Mouse (Mus musculus) neural tube, embryonic 14.5 days (tissue): ENCODE measurements at regions not wholly inside any gene's neighbourhood (a gene's known extent, or its start where the extent isn't known, plus 50 kb on each side); places are given as distances from the start of the nearest gene placed in this dataset.
"Not testable (repeated sequence)": the region's sequence is repeated elsewhere in the genome, so short reads cannot be mapped to it uniquely, and the experiment has no call there.

Experiments used
- ATAC-seq: fragments of 200-750 bp; cut with Nextera tagmentation; 2 replicates; pipeline ENCODE4 v1.8.0; 2017; ENCODE audit warnings: low read depth, mild to moderate bottlenecking, moderate TSS enrichment, moderate library complexity
- H3K27ac ChIP-seq: fragments of 300-500 bp; sonication (generic); 2 replicates; pipeline ENCODE4 v1.5.1; 2014; ENCODE audit warnings: low read depth, mild to moderate bottlenecking, control low read depth, low read length, moderate library complexity, mixed read lengths
- H3K27me3 ChIP-seq: fragments of 300-500 bp; sonication (generic); 2 replicates; pipeline ENCODE4 v1.6.1; 2014; ENCODE audit warnings: low read length; ENCODE audit not compliant: control insufficient read depth, insufficient read depth
- H3K36me3 ChIP-seq: fragments of 300-500 bp; sonication (generic); 2 replicates; pipeline ENCODE4 v1.6.1; 2014; ENCODE audit warnings: low read length, mixed read lengths; ENCODE audit not compliant: control insufficient read depth, insufficient read depth
- H3K4me1 ChIP-seq: fragments of 300-500 bp; sonication (generic); 2 replicates; pipeline ENCODE4 v1.6.1; 2014; ENCODE audit warnings: low read length; ENCODE audit not compliant: control insufficient read depth, insufficient read depth
- H3K4me2 ChIP-seq: fragments of 300-500 bp; sonication (generic); 2 replicates; pipeline ENCODE4 v1.6.1; 2014; ENCODE audit warnings: mild to moderate bottlenecking, low read depth, low read length, control low read depth
- H3K4me3 ChIP-seq: fragments of 300-500 bp; sonication (generic); 2 replicates; pipeline ENCODE4 v1.5.1; 2014; ENCODE audit warnings: low read depth, low read length, control low read depth, mixed read lengths
- H3K9ac ChIP-seq: fragments of 300-500 bp; sonication (generic); replicated peaks from 2 replicates; pipeline ENCODE4 v1.6.1; 2014; ENCODE audit warnings: low read depth, mild to moderate bottlenecking, control low read depth, low read length, mixed read lengths
- H3K9me3 ChIP-seq: fragments of 300-500 bp; sonication (generic); 2 replicates; pipeline ENCODE4 v1.6.1; 2016; ENCODE audit warnings: low read length; ENCODE audit not compliant: control insufficient read depth
- WGBS: fragments of 180-500 bp; shearing (Covaris S2); extraction: QIAGEN DNeasy Blood & Tissue Kit; methylation state at CpG from one replicate; pipeline ENCODE4 v1.1.7; 2014; 5-methylcytosine and 5-hydroxymethylcytosine counted together

DNA sequence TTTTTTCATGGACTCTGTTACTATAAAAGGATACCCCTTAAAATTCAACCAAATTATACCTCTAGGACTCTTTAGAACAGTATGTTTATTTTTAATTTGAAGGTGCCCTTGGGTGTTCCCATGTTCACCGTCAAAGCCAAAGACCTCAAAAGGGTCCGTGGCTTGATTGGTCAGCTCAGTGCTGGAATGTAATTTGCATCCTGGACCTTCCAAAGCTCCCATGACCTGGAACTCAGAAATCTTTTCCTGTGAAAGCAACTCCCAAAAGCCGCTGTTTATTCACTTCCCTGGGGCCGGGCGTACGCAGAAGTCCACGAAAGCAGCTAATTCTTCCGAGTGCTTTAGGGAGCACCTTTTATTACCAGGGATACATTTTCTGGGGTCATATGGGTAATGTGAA, 105.1 kb upstream of the Ahi1 start:
- no peak overlapping the region for H3K27ac ChIP-seq
- H3K4me2 ChIP-seq, result no peak overlapping the region
- H3K27me3 ChIP-seq, result no peaks in the 10 kb centered on the region
- WGBS, result 82% methylated on average over 8 of the region's 8 CpGs
- H3K9me3 ChIP-seq, result no peaks in the 10 kb centered on the region
- no peak overlapping the region for H3K9ac ChIP-seq
- ATAC-seq, result no peak
- no peak overlapping the region for H3K4me3 ChIP-seq
- no peaks in the 10 kb centered on the region for H3K36me3 ChIP-seq
- H3K4me1 ChIP-seq, result no peaks in the 10 kb centered on the region

DNA sequence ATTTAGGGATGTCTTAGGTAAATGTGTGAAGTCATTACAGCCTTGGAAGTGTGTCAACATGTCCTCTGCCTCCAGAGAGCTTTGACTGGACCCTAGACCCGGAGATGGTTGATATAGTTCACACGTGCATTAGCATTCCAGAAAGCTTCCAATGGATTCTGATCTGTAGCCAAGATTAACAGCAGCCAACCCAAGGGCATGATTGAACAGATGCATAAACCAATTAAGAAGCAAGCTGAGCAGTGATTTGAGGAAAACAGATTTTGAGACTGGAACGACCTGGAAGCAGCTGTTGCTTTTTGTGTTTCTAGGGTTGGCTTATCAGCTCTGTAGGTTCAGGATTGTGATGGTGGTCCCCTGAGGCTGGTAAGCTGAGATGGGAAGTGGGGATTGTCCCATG, 109.1 kb upstream of the Ahi1 start:
- peak; percentile 41; the same call in 1 of the 2 replicates for ATAC-seq
- 46% methylated on average over 3 of the region's 3 CpGs for WGBS

DNA sequence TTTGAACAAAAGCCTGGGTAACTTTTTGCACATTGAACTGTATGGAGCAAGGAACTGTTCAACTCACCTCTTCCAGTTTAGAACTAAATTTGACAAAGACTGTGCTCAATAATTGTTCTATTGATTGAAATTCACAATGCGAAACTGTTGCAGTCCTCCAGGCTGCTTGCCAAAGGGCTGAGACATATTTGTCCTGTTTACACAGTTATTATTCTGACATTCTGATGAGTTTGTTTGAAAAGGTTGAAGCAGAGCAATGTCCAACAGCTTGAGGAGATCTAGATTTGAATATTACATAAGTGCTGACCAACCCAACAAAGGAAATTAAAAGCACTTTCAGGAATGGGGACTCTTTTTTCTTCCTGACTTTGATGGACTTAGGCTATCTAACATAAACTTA, 110.2 kb upstream of the Ahi1 start:
- no peaks in the 10 kb centered on the region for H3K27me3 ChIP-seq
- no peaks in the 10 kb centered on the region for H3K36me3 ChIP-seq
- no peaks in the 10 kb centered on the region for H3K4me1 ChIP-seq
- no peak for ATAC-seq
- H3K9me3 ChIP-seq, result no peaks in the 10 kb centered on the region
- WGBS, result 83% methylated on average over 1 of the region's 1 CpGs
- H3K27ac ChIP-seq, result no peak overlapping the region
- H3K4me3 ChIP-seq, result no peak overlapping the region
- H3K4me2 ChIP-seq, result no peak overlapping the region
- no peak overlapping the region for H3K9ac ChIP-seq

More for the DNA sequence above, 109.1 kb upstream of the Ahi1 start:
- H3K4me3 ChIP-seq, result no peak overlapping the region
- H3K9ac ChIP-seq, result no peak overlapping the region
- H3K4me1 ChIP-seq, result no peaks in the 10 kb centered on the region
- no peaks in the 10 kb centered on the region for H3K27me3 ChIP-seq
- no peaks in the 10 kb centered on the region for H3K9me3 ChIP-seq
- H3K36me3 ChIP-seq, result no peaks in the 10 kb centered on the region
- no peak overlapping the region for H3K4me2 ChIP-seq
- no peak overlapping the region for H3K27ac ChIP-seq

GRCm38 (mm10) chr10:20841430-20842040, 110.8 kb upstream of the Ahi1 start:
- 50% methylated on average over 3 of the region's 3 CpGs for WGBS
- Histone ChIP-seq H3K27me3 (no peaks in the 10 kb centered on the region), H3K27ac (no peak overlapping the region), H3K9me3 (no peaks in the 10 kb centered on the region), H3K4me1 (no peaks in the 10 kb centered on the region), H3K9ac (no peak overlapping the region), H3K4me2 (no peak overlapping the region), H3K4me3 (no peak overlapping the region), H3K36me3 (no peaks in the 10 kb centered on the region)
- ATAC-seq, result no peak

DNA sequence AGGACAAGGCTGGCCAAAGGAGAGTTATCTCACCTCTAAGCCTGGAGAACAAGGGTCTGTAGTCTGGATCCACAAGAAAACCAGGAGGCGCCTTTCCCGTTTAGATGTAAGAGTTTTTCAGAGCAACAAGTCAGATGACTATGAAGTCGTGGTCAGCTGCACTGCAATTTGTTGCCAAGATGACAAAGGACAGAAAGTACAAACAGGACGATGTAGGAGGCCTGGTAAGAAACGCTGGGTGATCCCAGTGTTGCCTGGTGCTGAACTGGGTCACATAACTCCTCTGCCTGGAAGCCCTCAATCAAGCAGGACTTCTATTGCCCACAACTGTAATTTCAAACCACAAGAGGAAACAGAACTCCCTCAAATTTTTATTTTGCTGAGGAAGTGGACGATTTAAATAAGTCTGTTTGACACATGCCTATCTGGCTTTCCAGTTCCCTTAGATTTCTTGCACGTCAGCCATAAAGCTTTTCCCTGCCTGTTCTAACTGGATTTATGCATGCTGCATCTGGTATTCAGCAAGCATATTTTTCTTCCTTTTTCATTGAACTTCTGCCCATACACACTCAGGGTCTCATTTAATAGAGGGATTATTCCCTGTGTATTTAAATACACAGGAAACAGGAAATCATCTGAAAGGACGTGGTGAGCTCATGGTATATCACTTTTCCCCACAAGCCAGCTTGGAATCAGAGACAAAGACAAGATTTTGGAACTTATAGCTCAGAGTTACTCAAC, 113.5 kb upstream of the Ahi1 start:
- 82% methylated on average over 8 of the region's 8 CpGs for WGBS
- Histone ChIP-seq H3K4me1 (no peaks in the 10 kb centered on the region), H3K9me3 (no peaks in the 10 kb centered on the region), H3K4me3 (no peak overlapping the region), H3K4me2 (no peak overlapping the region), H3K36me3 (no peaks in the 10 kb centered on the region), H3K9ac (no peak overlapping the region), H3K27me3 (no peaks in the 10 kb centered on the region), H3K27ac (no peak overlapping the region)
- no peak for ATAC-seq

- not testable (repeated sequence) for H3K27ac ChIP-seq
Measured at GRCm38 (mm10) chr10:20836816-20837215, 111.9 kb upstream of the Pde7b start.

DNA sequence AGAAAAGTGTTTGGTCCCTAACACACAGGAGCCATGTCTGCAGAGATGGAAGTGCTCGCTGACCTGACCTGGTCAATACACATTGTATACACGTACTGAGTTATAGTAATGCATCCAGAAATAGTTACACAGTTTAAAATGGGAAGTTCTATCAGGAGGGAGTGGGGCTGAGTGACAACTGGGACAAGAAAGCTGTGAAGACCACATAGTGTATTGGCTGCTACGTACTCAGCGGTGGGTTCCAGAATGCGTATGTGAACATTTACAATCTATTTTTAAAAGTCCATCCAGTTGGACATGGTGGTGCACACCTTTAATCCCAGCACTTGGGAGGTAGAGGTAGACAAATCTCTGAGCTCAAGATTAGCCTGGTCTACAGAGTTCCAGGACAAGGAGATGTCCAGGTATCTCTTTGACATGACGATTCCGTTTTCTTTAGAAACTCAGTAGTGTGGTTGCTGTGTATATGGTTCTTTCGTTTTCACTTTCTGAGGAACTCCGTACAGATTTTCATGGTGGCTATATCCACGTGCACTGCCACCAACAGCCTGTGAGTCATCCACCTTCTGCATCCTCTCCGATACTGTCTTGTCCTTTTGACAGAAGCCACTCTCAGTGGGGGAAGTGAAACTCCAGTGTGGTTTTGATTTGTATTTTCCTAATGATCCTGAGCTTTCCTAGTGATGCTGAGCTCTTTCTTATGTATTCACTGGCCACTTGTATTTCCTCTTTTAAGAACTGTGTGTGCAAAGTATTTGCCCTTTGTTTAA, 110.1 kb upstream of the Pde7b start:
- H3K36me3 ChIP-seq, result no peaks in the 10 kb centered on the region
- ATAC-seq, result no peak
- no peaks in the 10 kb centered on the region for H3K27me3 ChIP-seq
- no peaks in the 10 kb centered on the region for H3K4me1 ChIP-seq
- 89% methylated on average over 11 of the region's 11 CpGs for WGBS
- H3K4me3 ChIP-seq, result no peak overlapping the region
- H3K27ac ChIP-seq, result no peak overlapping the region
- H3K9me3 ChIP-seq, result no peaks in the 10 kb centered on the region
- no peak overlapping the region for H3K9ac ChIP-seq
- no peak overlapping the region for H3K4me2 ChIP-seq

More at GRCm38 (mm10) chr10:20836816-20837215, 111.9 kb upstream of the Pde7b start:
- H3K4me3 ChIP-seq, ATAC-seq, H3K36me3 ChIP-seq, H3K4me2 ChIP-seq, H3K9ac ChIP-seq, H3K9me3 ChIP-seq, H3K27me3 ChIP-seq, H3K4me1 ChIP-seq: not testable (repeated sequence)
- 70% methylated on average over 4 of the region's 4 CpGs for WGBS

- WGBS, result 83% methylated on average over 1 of the region's 1 CpGs
- no peak overlapping the region for H3K4me2 ChIP-seq
- H3K4me3 ChIP-seq, result no peak overlapping the region
- no peaks in the 10 kb centered on the region for H3K4me1 ChIP-seq
- H3K27me3 ChIP-seq, result no peaks in the 10 kb centered on the region
- ATAC-seq, result no peak
- H3K9me3 ChIP-seq, result no peaks in the 10 kb centered on the region
- no peak overlapping the region for H3K9ac ChIP-seq
- H3K36me3 ChIP-seq, result no peaks in the 10 kb centered on the region
- H3K27ac ChIP-seq, result no peak overlapping the region
Measured at GRCm38 (mm10) chr10:20828304-20828703, 103.4 kb upstream of the Pde7b start.

DNA sequence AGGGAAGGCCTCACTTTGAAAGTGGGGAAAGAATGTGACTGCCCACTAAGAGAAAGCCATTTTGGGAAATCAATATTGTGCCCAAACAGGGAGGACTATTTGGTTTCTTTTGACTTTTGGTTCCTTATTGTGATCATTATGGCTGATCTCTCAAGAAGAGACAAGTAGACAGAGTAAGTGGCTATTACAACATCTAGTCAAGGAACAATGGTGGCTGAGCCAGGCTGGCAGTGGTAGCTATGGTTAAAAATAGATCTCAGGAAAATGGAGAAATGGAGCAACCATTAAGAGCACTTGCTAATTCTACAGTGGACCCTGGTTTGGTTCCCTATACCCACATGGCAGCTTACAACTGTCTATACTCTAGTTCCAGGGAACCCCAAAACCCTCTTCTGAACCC, 102.6 kb upstream of the Pde7b start:
- H3K4me3 ChIP-seq, result no peak overlapping the region

More for the DNA sequence above, 102.6 kb upstream of the Pde7b start:
- Histone ChIP-seq H3K27me3 (no peaks in the 10 kb centered on the region), H3K9ac (no peak overlapping the region), H3K9me3 (no peaks in the 10 kb centered on the region), H3K36me3 (no peaks in the 10 kb centered on the region), H3K4me1 (no peaks in the 10 kb centered on the region), H3K27ac (no peak overlapping the region), H3K4me2 (no peak overlapping the region)
- ATAC-seq, result no peak
